29 mouse cellular contexts compared by ENCODE assay signal in the genomic region with DNA sequence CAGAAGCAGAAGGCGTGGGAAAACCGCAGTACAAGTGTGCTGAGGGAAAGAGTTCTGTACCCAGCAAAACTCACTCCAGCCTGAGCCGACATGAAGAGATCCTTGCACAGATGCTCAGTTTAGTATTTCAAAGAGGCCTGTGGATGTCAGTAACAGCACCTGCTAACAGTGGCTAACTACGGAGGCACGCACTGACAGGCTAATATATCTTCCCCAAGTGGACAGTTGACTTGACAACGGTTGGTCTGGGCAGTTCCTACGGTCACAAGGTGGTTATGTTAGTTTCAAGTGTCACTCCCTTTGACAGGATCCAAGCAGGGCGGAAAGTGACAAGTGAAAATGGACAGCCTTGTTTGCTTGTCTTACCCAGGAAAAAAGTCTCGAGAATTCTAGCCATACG. TPM values are rescaled to one million over a fixed set of nuclear protein-coding genes. Genes with fewer than 3 reads are reported as not detected.
DNase-seq lines count a peak whose midpoint lies in the region; ATAC-seq and TF ChIP-seq lines count a peak whose summit lies in the region.
"Had no signal": no experiment of that assay in that cellular context is flagged by ENCODE, and none has a peak within 500 bp of the region (broad histone marks: within the 10 kb centered on the region; RNA-seq: fewer than 3 reads in every experiment).

No protein-coding gene starts in this region.

- TF ChIP-seq POLR2A in spleen, adult 2 months (IDR thresholded peaks at IDR 0.05; ENCODE audit: low read depth, low read length), result no peak
- no peak for TF ChIP-seq POLR2A in bone marrow, adult 2 months (IDR thresholded peaks at IDR 0.05; ENCODE audit: borderline replicate concordance, control insufficient read depth, low read depth, low read length)
- no peak for TF ChIP-seq POLR2A in myocyte (IDR thresholded peaks at IDR 0.05; ENCODE audit: insufficient read length, low read depth)

- no peak for TF ChIP-seq CTCF in spleen, adult 2 months (IDR thresholded peaks at IDR 0.05; ENCODE audit: extremely low read depth, insufficient read depth, insufficient read length, insufficient replicate concordance)
- TF ChIP-seq CTCF in bone marrow, adult 2 months (IDR thresholded peaks at IDR 0.05; ENCODE audit: control insufficient read depth, insufficient read depth, low read length), result no peak

- H3K9ac ChIP-seq in midbrain, embryonic 14.5 days (replicated peaks; ENCODE audit: low read length), result no peak overlapping the region
- H3K9ac ChIP-seq: embryonic facial prominence, embryonic 12.5 days; heart, embryonic 12.5 days; hindbrain, embryonic 13.5 days; limb, embryonic 12.5 days; liver, embryonic 13.5 days; lung, embryonic 14.5 days had no signal

- no peak overlapping the region for H3ac ChIP-seq in myocyte (ENCODE audit: control insufficient read depth, insufficient read length)

- no peak overlapping the region for H3K4me2 ChIP-seq in myocyte (ENCODE audit: low read depth)
- H3K4me2 ChIP-seq in midbrain, embryonic 14.5 days (ENCODE audit: low read length), result no peak overlapping the region
- H3K4me2 ChIP-seq: embryonic facial prominence, embryonic 12.5 days; heart, embryonic 12.5 days; hindbrain, embryonic 13.5 days; limb, embryonic 12.5 days; liver, embryonic 13.5 days; lung, embryonic 14.5 days; midbrain, embryonic 11.5 days had no signal

- H3K27me3 ChIP-seq in spleen, adult 2 months (ENCODE audit: control insufficient read depth, insufficient read depth, low read length), result no peaks in the 10 kb centered on the region
- H3K27me3 ChIP-seq in myocyte (ENCODE audit: control insufficient read depth, insufficient read depth, insufficient read length), result no peaks in the 10 kb centered on the region
- no peaks in the 10 kb centered on the region for H3K27me3 ChIP-seq in midbrain, embryonic 14.5 days (ENCODE audit: control insufficient read depth, insufficient read depth, low read length)
- H3K27me3 ChIP-seq: embryonic facial prominence, embryonic 12.5 days; heart, embryonic 12.5 days; hindbrain, embryonic 13.5 days; limb, embryonic 12.5 days; liver, embryonic 13.5 days had no signal

- ATAC-seq in midbrain, embryonic 14.5 days (ENCODE audit: low FRiP score, low TSS enrichment), result no peak
- ATAC-seq: CD4-positive, CD25-positive, alpha-beta regulatory T cell, adult 4 months; forebrain, embryonic 14.5 days; intestine, embryonic 16.5 days had no signal

- peak overlapping the region; percentile 99 for H3K27ac ChIP-seq in spleen, adult 2 months (ENCODE audit: insufficient read depth, low read length)
- H3K27ac ChIP-seq in bone marrow, adult 2 months (ENCODE audit: control insufficient read depth, insufficient read depth, low read depth, low read length, poor library complexity), result peak overlapping the region; percentile 50
- H3K27ac ChIP-seq in midbrain, embryonic 14.5 days (replicated peaks; ENCODE audit: low read depth, low read length), result no peak overlapping the region
- H3K27ac ChIP-seq: embryonic facial prominence, embryonic 12.5 days; heart, adult 2 months; hindbrain, embryonic 13.5 days; limb, embryonic 12.5 days; liver, embryonic 13.5 days had no signal

- peaks cover 15% of the 10 kb centered on the region for H3K79me2 ChIP-seq in myocyte (ENCODE audit: control insufficient read depth, insufficient read depth)

- peak; percentile 46 to 51 for DNase-seq in gastrocnemius, adult 8-10 months (ENCODE audit: low spot score in 2 of 2)
- no peak for DNase-seq in gastrocnemius, postnatal 10 days
- DNase-seq in spleen, adult 2 months (ENCODE audit: low read depth in 1 of 2, low spot score in 2 of 2), result no peak
- DNase-seq in spleen, postnatal 10 days (ENCODE audit: low spot score in 2 of 2), result no peak
- no peak for DNase-seq in midbrain, embryonic 14.5 days
- DNase-seq in lung, postnatal 25 days (ENCODE audit: low spot score), result no peak
- DNase-seq: adrenal gland, adult 2 months; adrenal gland, postnatal 36 days; cerebellum, adult 8-10 months; cerebellum, postnatal 25 days; heart, adult 2 months; heart, postnatal 4 days; kidney, adult 9 months; kidney, postnatal 14 days; layer of hippocampus, adult 9-11 months; liver, embryonic 13.5 days; lung, embryonic 14.5 days; lung, postnatal 14 days; right cerebral cortex, postnatal 14 days had no signal

- H3K9me3 ChIP-seq in midbrain, embryonic 14.5 days (ENCODE audit: control insufficient read depth, low read length), result no peaks in the 10 kb centered on the region
- H3K9me3 ChIP-seq: embryonic facial prominence, embryonic 12.5 days; heart, embryonic 12.5 days; hindbrain, embryonic 13.5 days; limb, embryonic 12.5 days; liver, embryonic 13.5 days had no signal

- H3K4me3 ChIP-seq in spleen, adult 2 months (ENCODE audit: extremely low read depth, insufficient read depth, insufficient read length), result no peak overlapping the region
- no peak overlapping the region for H3K4me3 ChIP-seq in bone marrow, adult 2 months (replicated peaks; ENCODE audit: control insufficient read depth, low read depth, low read length)
- H3K4me3 ChIP-seq in myocyte, result no peak overlapping the region
- H3K4me3 ChIP-seq in midbrain, embryonic 14.5 days (replicated peaks; ENCODE audit: low read depth, low read length), result no peak overlapping the region
- H3K4me3 ChIP-seq: embryonic facial prominence, embryonic 12.5 days; heart, adult 2 months; heart, embryonic 12.5 days; hindbrain, embryonic 13.5 days; limb, embryonic 12.5 days; liver, embryonic 13.5 days had no signal

- 64% methylated on average over 10 of the region's 10 CpGs for WGBS in spleen, adult 2 months
- 63% methylated on average over 10 of the region's 10 CpGs for WGBS in bone marrow, adult 2 months
- WGBS in midbrain, embryonic 14.5 days, result 96% methylated on average over 10 of the region's 10 CpGs

- H3K4me1 ChIP-seq in spleen, adult 2 months (ENCODE audit: control insufficient read depth, insufficient read depth, insufficient read length), result peaks cover 29% of the 10 kb centered on the region
- peaks cover 13% of the 10 kb centered on the region for H3K4me1 ChIP-seq in bone marrow, adult 2 months (ENCODE audit: control insufficient read depth, insufficient read depth, low read length)
- H3K4me1 ChIP-seq in midbrain, embryonic 14.5 days (ENCODE audit: control insufficient read depth, insufficient read depth, low read length), result no peaks in the 10 kb centered on the region
- H3K4me1 ChIP-seq: embryonic facial prominence, embryonic 12.5 days; hindbrain, embryonic 13.5 days; limb, embryonic 12.5 days had no signal

- H3K36me3 ChIP-seq in spleen, adult 2 months (ENCODE audit: control insufficient read depth, insufficient read depth, low read length), result peaks cover 27% of the 10 kb centered on the region
- H3K36me3 ChIP-seq in myocyte (ENCODE audit: control insufficient read depth, insufficient read depth), result peaks cover 39% of the 10 kb centered on the region
- peaks cover 79% of the 10 kb centered on the region for H3K36me3 ChIP-seq in midbrain, embryonic 14.5 days (ENCODE audit: control insufficient read depth, insufficient read depth, low read length)

TF ChIP-seq in myocyte, 11 proteins besides CTCF, POLR2A, EP300 and RAD21:
- TF ChIP-seq MYOD1 (IDR thresholded peaks at IDR 0.05; ENCODE audit: control insufficient read depth in 1 of 3, insufficient read length in 2 of 3, low read depth in 2 of 3) (peak in 2 of 3 experiments; percentile 14 to 75), MAX (IDR thresholded peaks at IDR 0.05; ENCODE audit: low read depth) (no peak), TCF3 (IDR thresholded peaks at IDR 0.05; ENCODE audit: insufficient read length, low read depth) (no peak), POLR2AphosphoS2 (IDR thresholded peaks at IDR 0.05; ENCODE audit: insufficient read length, low read depth) (no peak), E2F4 (IDR thresholded peaks at IDR 0.05; ENCODE audit: insufficient read depth) (no peak), TCF12 (IDR thresholded peaks at IDR 0.05; ENCODE audit: insufficient read depth, poor library complexity, severe bottlenecking) (no peak), REST (IDR thresholded peaks at IDR 0.05; ENCODE audit: insufficient read depth, insufficient read length) (no peak), CEBPB (IDR thresholded peaks at IDR 0.05; ENCODE audit: insufficient read depth, poor library complexity, severe bottlenecking) (no peak), SRF (IDR thresholded peaks at IDR 0.05; ENCODE audit: control insufficient read depth, insufficient read length, low read depth) (no peak), MYOG (IDR thresholded peaks at IDR 0.05; ENCODE audit: control insufficient read depth in 1 of 3, insufficient read depth in 1 of 3, insufficient read length in 2 of 3, low read depth in 2 of 3) (peak in 2 of 3 experiments; percentile 3 to 19), USF1 (IDR thresholded peaks at IDR 0.05; ENCODE audit: low read depth) (no peak)

RNA-seq across cellular contexts. Expression of gene Tomm34, which starts 11.2 kb away (rescaled TPM):
- total RNA-seq in gastrocnemius, adult 8-10 months (2022), result 10 to 100 TPM; 12.7 to 15.9 (median 13.6) TPM
- 10 to 100 TPM; 14.7 to 18.7 TPM for total RNA-seq in gastrocnemius, postnatal 10 days (2021)
- polyA plus RNA-seq in spleen, adult 2 months (2012; rRNA removed), result 51.7 and 66.0 TPM in 2 replicates
- 34.6 and 50.9 TPM in 2 replicates for polyA plus RNA-seq in bone marrow, adult 2 months (2011; ENCODE audit: insufficient read depth, insufficient read length, low replicate concordance, missing spikeins)
- 24.1 TPM for polyA plus RNA-seq in myocyte (2012; fragmentation: generic; extraction: Trizol)
- 46.3 and 50.3 TPM in 2 replicates for polyA plus RNA-seq in midbrain, embryonic 14.5 days (2014; fragmentation: Nextera tagmentation; extraction: Ambion mirVana)

RNA-seq across cellular contexts. Expression of gene Stk4, which starts 12.1 kb away (rescaled TPM):
- total RNA-seq in gastrocnemius, adult 8-10 months (2022), result 1 to 10 TPM; 6.2 to 8.5 (median 7.2) TPM
- 10 to 100 TPM; 13.7 to 15.1 TPM for total RNA-seq in gastrocnemius, postnatal 10 days (2021)
- polyA plus RNA-seq in spleen, adult 2 months (2012; rRNA removed), result 31.6 and 36.9 TPM in 2 replicates
- 27.5 and 28.7 TPM in 2 replicates for polyA plus RNA-seq in bone marrow, adult 2 months (2011; ENCODE audit: insufficient read depth, insufficient read length, low replicate concordance, missing spikeins)
- 9.8 TPM for polyA plus RNA-seq in myocyte (2012; fragmentation: generic; extraction: Trizol)
- polyA plus RNA-seq in midbrain, embryonic 14.5 days (2014; fragmentation: Nextera tagmentation; extraction: Ambion mirVana), result 26.3 and 35.0 TPM in 2 replicates

RNA-seq across cellular contexts. Expression of gene Pabpc1l, which starts 56.9 kb away (rescaled TPM):
- total RNA-seq in gastrocnemius, adult 8-10 months (2022), result under 1 TPM in 1 of 4 experiments, not detected in 3; 0.31 TPM
- total RNA-seq in gastrocnemius, postnatal 10 days (2021), result 1 to 10 TPM in 1 of 2 experiments, under 1 TPM in 1; 0.56 to 1.4 TPM
- 0.23 and 0.69 TPM in 2 replicates for polyA plus RNA-seq in spleen, adult 2 months (2012; rRNA removed)
- 8.6 and 10.8 TPM in 2 replicates for polyA plus RNA-seq in bone marrow, adult 2 months (2011; ENCODE audit: insufficient read depth, insufficient read length, low replicate concordance, missing spikeins)
- polyA plus RNA-seq in myocyte (2012; fragmentation: generic; extraction: Trizol), result 1.5 TPM
- 0.92 and 1.6 TPM in 2 replicates for polyA plus RNA-seq in midbrain, embryonic 14.5 days (2014; fragmentation: Nextera tagmentation; extraction: Ambion mirVana)

Comparison
In these comparisons a context has a peak if more than half of its experiments do, and no peak if none do; other contexts are left out.
1. DNase-seq: peak in gastrocnemius, adult 8-10 months (2 of 2); none in gastrocnemius, postnatal 10 days (single experiment), spleen, adult 2 months (0 of 2), spleen, postnatal 10 days (0 of 2), midbrain, embryonic 14.5 days (single experiment) and lung, postnatal 25 days (single experiment).